Mouse (Mus musculus): ENCODE measurements at regions not wholly inside any gene's neighbourhood (a gene's known extent, or its start where the extent isn't known, plus 50 kb on each side); places are given as distances from the start of the nearest gene placed in this dataset.

DNA sequence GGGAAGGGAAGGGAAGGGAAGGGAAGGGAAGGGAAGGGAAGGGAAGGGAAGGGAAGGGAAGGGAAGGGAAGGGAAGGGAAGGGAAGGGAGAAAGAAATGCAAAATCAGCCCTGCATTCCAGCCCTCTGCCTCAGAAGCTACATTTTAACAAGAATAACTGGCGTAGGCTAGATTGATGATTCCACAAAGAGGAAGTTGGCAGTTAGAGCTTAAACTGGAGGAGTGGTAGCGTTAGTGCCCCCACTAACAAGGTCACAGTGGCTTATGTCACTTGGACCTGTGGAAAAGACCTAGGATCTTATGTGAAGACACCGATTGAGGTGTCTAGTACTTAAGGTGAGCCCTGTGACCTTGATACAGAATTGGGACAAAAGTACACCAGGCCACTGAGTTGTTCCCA, 51.0 kb upstream of the Abca1 start:
- Histone ChIP-seq H3K4me3 (ENCODE audit: low read depth, low read length) (no peak overlapping the region), H3K36me3 (ENCODE audit: control insufficient read depth, insufficient read depth, low read length) (no peaks in the 10 kb centered on the region), H3K4me1 (ENCODE audit: control insufficient read depth, insufficient read depth, low read length) (no peaks in the 10 kb centered on the region), H3K4me2 (ENCODE audit: low read depth) (no peak overlapping the region), H3K9me3 (ENCODE audit: control insufficient read depth, low read length) (no peaks in the 10 kb centered on the region), H3K9ac (ENCODE audit: low read length) (no peak overlapping the region), H3K27ac (ENCODE audit: low read depth, low read length) (no peak overlapping the region), H3K27me3 (ENCODE audit: control insufficient read depth, insufficient read depth, low read length) (no peaks in the 10 kb centered on the region)
- DNase-seq (ENCODE audit: low spot score) (no peak), ATAC-seq (ENCODE audit: insufficient read depth, low FRiP score, low TSS enrichment) (no peak)
- WGBS: 88% methylated on average over 3 of the region's 3 CpGs
